Mouse (Mus musculus) myocyte (in vitro differentiated cells): Measurements from ENCODE around the gene Brms1. TPM values are rescaled to one million over a fixed set of nuclear protein-coding genes. Genes with fewer than 3 reads are reported as not detected.
A peak's percentile ranks its signal among the peaks of the same experiment; 100 is the strongest.

Experiments used
- H3K27me3 ChIP-seq: one replicate; pipeline ENCODE4 v1.6.1; 2011; ENCODE audit not compliant: control insufficient read depth, insufficient read depth, insufficient read length
- H3K36me3 ChIP-seq: one replicate; pipeline ENCODE4 v1.6.1; 2011; ENCODE audit not compliant: control insufficient read depth, insufficient read depth
- H3K4me2 ChIP-seq: one replicate; pipeline ENCODE4 v1.6.1; 2011; ENCODE audit warnings: low read depth, control low read depth
- H3K4me3 ChIP-seq: one replicate; pipeline ENCODE4 v1.5.1; 2011; ENCODE audit warnings: mild to moderate bottlenecking, control low read depth, moderate library complexity
- H3K79me2 ChIP-seq: one replicate; pipeline ENCODE4 v1.6.1; 2011; ENCODE audit not compliant: control insufficient read depth, insufficient read depth
- H3ac ChIP-seq: one replicate; pipeline ENCODE4 v1.6.1; 2011; ENCODE audit not compliant: control insufficient read depth, insufficient read length
- CEBPB ChIP-seq: IDR thresholded peaks from 2 replicates; pipeline ENCODE4 v1.6.1; 2011; ENCODE audit warnings: mild to moderate bottlenecking, moderate library complexity; ENCODE audit not compliant: poor library complexity, insufficient read depth, severe bottlenecking
- E2F4 ChIP-seq: IDR thresholded peaks from one replicate; pipeline ENCODE4 v1.6.1; 2011; ENCODE audit warnings: mild to moderate bottlenecking, control low read depth, moderate library complexity; ENCODE audit not compliant: insufficient read depth
- MAX ChIP-seq: IDR thresholded peaks from one replicate; pipeline ENCODE4 v1.6.1; 2011; ENCODE audit warnings: low read depth, mild to moderate bottlenecking, control low read depth
- MYOD1 ChIP-seq, 3 experiments: IDR thresholded peaks; one replicate each; pipeline ENCODE4 v1.6.1; 2011; ENCODE audit warnings: control low read depth in 2 of 3, low read depth in 2 of 3, mild to moderate bottlenecking in 2 of 3, moderate library complexity in 1 of 3; ENCODE audit not compliant: insufficient read length in 2 of 3, control insufficient read depth in 1 of 3
- MYOG ChIP-seq, 3 experiments: IDR thresholded peaks; one replicate each; pipeline ENCODE4 v1.6.1; 2011; ENCODE audit warnings: control low read depth in 2 of 3, low read depth in 2 of 3, mild to moderate bottlenecking in 2 of 3; ENCODE audit not compliant: insufficient read length in 2 of 3, control insufficient read depth in 1 of 3, insufficient read depth in 1 of 3
- POLR2A ChIP-seq: IDR thresholded peaks from one replicate; pipeline ENCODE4 v1.6.1; 2011; ENCODE audit warnings: low read depth, mild to moderate bottlenecking, control low read depth, moderate library complexity; ENCODE audit not compliant: insufficient read length
- POLR2AphosphoS2 ChIP-seq: IDR thresholded peaks from one replicate; pipeline ENCODE4 v1.6.1; 2011; ENCODE audit warnings: low read depth, control low read depth; ENCODE audit not compliant: insufficient read length
- REST ChIP-seq: IDR thresholded peaks from one replicate; pipeline ENCODE4 v1.6.1; 2011; ENCODE audit warnings: mild to moderate bottlenecking, control low read depth, moderate library complexity; ENCODE audit not compliant: insufficient read depth, insufficient read length
- SRF ChIP-seq: IDR thresholded peaks from one replicate; pipeline ENCODE4 v1.6.1; 2011; ENCODE audit warnings: low read depth; ENCODE audit not compliant: control insufficient read depth, insufficient read length
- TCF12 ChIP-seq: IDR thresholded peaks from one replicate; pipeline ENCODE4 v1.6.1; 2011; ENCODE audit warnings: mild to moderate bottlenecking, control low read depth; ENCODE audit not compliant: poor library complexity, insufficient read depth, severe bottlenecking
- TCF3 ChIP-seq: IDR thresholded peaks from one replicate; pipeline ENCODE4 v1.6.1; 2011; ENCODE audit warnings: low read depth, control low read depth; ENCODE audit not compliant: insufficient read length
- USF1 ChIP-seq: IDR thresholded peaks from one replicate; pipeline ENCODE4 v1.6.1; 2011; ENCODE audit warnings: low read depth, mild to moderate bottlenecking, control low read depth, moderate library complexity
- polyA plus RNA-seq: library from polyadenylated mRNA; unstranded; fragments of >200 nt; fragmentation: generic; extraction: Trizol; gene quantifications from one replicate; pipeline ENCODE4 v1.2.1, GENCODE M21; 2012; ENCODE audit warnings: missing spikeins

Gene Brms1
- polyA plus RNA-seq, 1 experiment: 45.8 TPM

- Histone ChIP-seq H3K27me3 (no peaks in the 10 kb centered on the region), H3K36me3 (no peaks in the 10 kb centered on the region), H3ac (peak overlapping the region; percentile 63), H3K4me3 (peak overlapping the region; percentile 89), H3K79me2 (peaks cover 32% of the 10 kb centered on the region), H3K4me2 (peak overlapping the region; percentile 83)
- TF ChIP-seq MYOD1 (IDR thresholded peaks at IDR 0.05; ENCODE audit: control insufficient read depth in 1 of 3, insufficient read length in 2 of 3, low read depth in 2 of 3): peak in 1 of 3 experiments; percentile 47
- TF ChIP-seq MYOG (IDR thresholded peaks at IDR 0.05; ENCODE audit: control insufficient read depth in 1 of 3, insufficient read depth in 1 of 3, insufficient read length in 2 of 3, low read depth in 2 of 3): peak in 1 of 3 experiments; percentile 31
- no peak for TF ChIP-seq POLR2A
Measured at GRCm38 (mm10) chr19:5039301-5040114, 1.6 kb upstream of the Brms1 start.

- H3K4me3 ChIP-seq: peak overlapping the region; percentile 89
- peak overlapping the region; percentile 90 for H3K4me2 ChIP-seq
- peak overlapping the region; percentile 13 for H3ac ChIP-seq
- peaks cover 32% of the 10 kb centered on the region for H3K79me2 ChIP-seq
- no peak for TF ChIP-seq POLR2A
- TF ChIP-seq MYOD1 (IDR thresholded peaks at IDR 0.05; ENCODE audit: control insufficient read depth in 1 of 3, insufficient read length in 2 of 3, low read depth in 2 of 3): no peak
- no peak for TF ChIP-seq SRF
- TF ChIP-seq TCF3: no peak
- no peak for TF ChIP-seq POLR2AphosphoS2
- no peaks in the 10 kb centered on the region for H3K27me3 ChIP-seq
- no peaks in the 10 kb centered on the region for H3K36me3 ChIP-seq
Measured at GRCm38 (mm10) chr19:5041588-5041987, 434 bp downstream of the Brms1 start.

GRCm38 (mm10) chr19:5045531-5045930 is 4.4 kb downstream of the Brms1 start:
- Histone ChIP-seq H3K4me2 (no peak overlapping the region), H3K27me3 (no peaks in the 10 kb centered on the region), H3K36me3 (no peaks in the 10 kb centered on the region), H3ac (no peak overlapping the region), H3K79me2 (peaks cover 19% of the 10 kb centered on the region), H3K4me3 (no peak overlapping the region)
- TF ChIP-seq E2F4 (no peak), REST (no peak), MAX (no peak), MYOD1 (IDR thresholded peaks at IDR 0.05; ENCODE audit: control insufficient read depth in 1 of 3, insufficient read length in 2 of 3, low read depth in 2 of 3) (no peak), CEBPB (no peak), POLR2A (no peak)

- Histone ChIP-seq H3K4me2 (no peak overlapping the region), H3K27me3 (no peaks in the 10 kb centered on the region), H3K36me3 (peaks cover 3% of the 10 kb centered on the region), H3K4me3 (no peak overlapping the region), H3K79me2 (peaks cover 28% of the 10 kb centered on the region), H3ac (no peak overlapping the region)
- TF ChIP-seq MAX (no peak), MYOG (IDR thresholded peaks at IDR 0.05; ENCODE audit: control insufficient read depth in 1 of 3, insufficient read depth in 1 of 3, insufficient read length in 2 of 3, low read depth in 2 of 3) (no peak)
Measured at GRCm38 (mm10) chr19:5048138-5049056, 7.2 kb downstream of the Brms1 start.

DNA sequence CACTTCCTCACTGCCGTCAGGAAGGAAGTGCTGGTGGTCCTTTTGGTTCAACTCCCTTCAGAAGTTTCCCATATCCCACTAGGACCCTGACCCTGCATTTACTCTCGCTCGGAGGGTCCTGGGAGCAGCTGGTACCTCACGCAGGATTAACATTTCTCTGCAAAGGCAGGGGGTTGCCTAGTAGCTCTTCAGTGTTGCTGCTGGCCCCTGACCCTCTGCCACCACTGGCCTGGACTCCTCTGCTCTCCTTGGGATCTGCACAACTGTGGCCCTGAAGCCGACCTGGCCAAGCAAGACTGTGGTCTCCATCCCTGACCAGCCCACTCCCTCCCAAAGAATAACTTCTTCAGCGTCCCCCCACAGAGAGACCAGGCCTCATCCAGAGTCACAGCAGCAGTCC is 8.2 kb downstream of the Brms1 start:
- Histone ChIP-seq H3K27me3 (no peaks in the 10 kb centered on the region), H3K4me3 (peak overlapping the region; percentile 95), H3K4me2 (no peak overlapping the region), H3K36me3 (peaks cover 10% of the 10 kb centered on the region), H3ac (no peak overlapping the region), H3K79me2 (peaks cover 30% of the 10 kb centered on the region)
- TF ChIP-seq MAX (no peak), USF1 (no peak), POLR2AphosphoS2 (no peak), TCF3 (no peak), SRF (no peak), POLR2A (no peak), TCF12 (no peak), MYOG (IDR thresholded peaks at IDR 0.05; ENCODE audit: control insufficient read depth in 1 of 3, insufficient read depth in 1 of 3, insufficient read length in 2 of 3, low read depth in 2 of 3) (no peak), MYOD1 (IDR thresholded peaks at IDR 0.05; ENCODE audit: control insufficient read depth in 1 of 3, insufficient read length in 2 of 3, low read depth in 2 of 3) (no peak), REST (no peak), CEBPB (no peak), E2F4 (no peak)
